Mouse (Mus musculus): ENCODE results near the gene Spred2.

DNA sequence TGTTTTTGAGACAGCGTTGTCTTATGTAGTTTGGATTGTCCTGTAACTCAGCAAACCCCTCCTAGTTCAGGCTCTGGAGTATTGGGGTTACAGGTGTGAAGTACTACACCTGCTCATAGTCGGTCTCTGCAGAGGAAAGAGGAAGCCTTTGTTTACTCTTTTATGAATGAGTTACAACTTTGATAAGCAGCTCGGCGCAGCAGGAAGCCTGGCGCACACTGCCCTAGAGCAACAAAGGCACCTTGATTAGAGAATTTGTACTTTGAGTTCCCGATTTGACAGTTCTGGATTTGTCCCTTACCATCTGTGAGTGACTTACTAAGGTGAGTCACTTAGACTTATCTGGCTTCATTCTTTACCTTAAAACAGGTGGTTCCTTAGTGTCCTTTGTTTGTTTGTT, 12.0 kb upstream of the Spred2 start:
- no peak for TF ChIP-seq CTCF (IDR thresholded peaks at IDR 0.05; ENCODE audit: insufficient read depth, low read depth, low read length)
- no peak for TF ChIP-seq POLR2A (IDR thresholded peaks at IDR 0.05; ENCODE audit: insufficient read depth, low read depth, low read length)
